Mouse (Mus musculus) A20 (cell line): Measurements from ENCODE around the gene Nup37.

Experiments
- DNase-seq: peaks from one replicate; pipeline ENCODE4 v3.0.0-alpha.2; 2011; ENCODE audit warnings: low read depth, low spot score

The Nup37 gene

GRCm38 (mm10) chr10:88227962-88228361 is 81.2 kb downstream of the Nup37 start:
- DNase-seq = no peak
